Mouse (Mus musculus): Measurements from ENCODE around the gene Mill2. TPM values are rescaled to one million over a fixed set of nuclear protein-coding genes. Genes with fewer than 3 reads are reported as not detected.
"Not testable (repeated sequence)": the region's sequence is repeated elsewhere in the genome, so short reads cannot be mapped to it uniquely, and the experiment has no call there.

Gene Mill2
- total RNA-seq (2015) (not detected in 2 replicates), total RNA-seq (2017) (0.08 TPM in 1 of 2 replicates, not detected in the other)

- no peak for ATAC-seq (ENCODE audit: poor library complexity, severe bottlenecking)
These were observed at the start of gene Mill2 for GRCm38 (mm10) chr7:18839865-18840264. Mill2 (plus strand) TSS chr7:18839966.

- ATAC-seq (ENCODE audit: poor library complexity, severe bottlenecking), result not testable (repeated sequence)
These were observed 49.1 kb upstream of the Mill2 start for GRCm38 (mm10) chr7:18790671-18791070.

- no peak for ATAC-seq (ENCODE audit: poor library complexity, severe bottlenecking)
These were observed 41.3 kb upstream of the Mill2 start, which contains the start of gene Psg19 for GRCm38 (mm10) chr7:18798420-18798819. Psg19 (minus strand) TSS chr7:18798520.

- no peak for ATAC-seq (ENCODE audit: poor library complexity, severe bottlenecking)
These were observed 40.6 kb upstream of the Mill2 start for GRCm38 (mm10) chr7:18799129-18799528.

GRCm38 (mm10) chr7:18803526-18803925, 36.2 kb upstream of the Mill2 start:
- no peak for ATAC-seq (ENCODE audit: poor library complexity, severe bottlenecking)

- ATAC-seq (ENCODE audit: poor library complexity, severe bottlenecking), result no peak
These were observed 21.5 kb upstream of the Mill2 start for GRCm38 (mm10) chr7:18818301-18818700.

GRCm38 (mm10) chr7:18821507-18821906, 18.3 kb upstream of the Mill2 start, which contains the start of gene Psg17:
Psg17 (minus strand) TSS chr7:18821607.
- ATAC-seq (ENCODE audit: poor library complexity, severe bottlenecking), result no peak

GRCm38 (mm10) chr7:18827792-18828546, 11.8 kb upstream of the Mill2 start:
- no peak for ATAC-seq (ENCODE audit: poor library complexity, severe bottlenecking)

- peak; percentile 43; the same call in 1 of the 2 replicates for ATAC-seq (ENCODE audit: poor library complexity, severe bottlenecking)
These were observed 11.2 kb upstream of the Mill2 start for GRCm38 (mm10) chr7:18828592-18828991.

GRCm38 (mm10) chr7:18829545-18829944, 10.2 kb upstream of the Mill2 start:
- ATAC-seq (ENCODE audit: poor library complexity, severe bottlenecking), result no peak

GRCm38 (mm10) chr7:18832298-18832697, 7.5 kb upstream of the Mill2 start:
- no peak for ATAC-seq (ENCODE audit: poor library complexity, severe bottlenecking)

GRCm38 (mm10) chr7:18840386-18841173, 814 bp downstream of the Mill2 start:
- peak; percentile 79 for ATAC-seq (ENCODE audit: poor library complexity, severe bottlenecking)

GRCm38 (mm10) chr7:18841174-18841567, 1.4 kb downstream of the Mill2 start:
- no peak for ATAC-seq (ENCODE audit: poor library complexity, severe bottlenecking)

- no peak for ATAC-seq (ENCODE audit: poor library complexity, severe bottlenecking)
These were observed 5.0 kb downstream of the Mill2 start for GRCm38 (mm10) chr7:18844811-18845210.

- ATAC-seq (ENCODE audit: poor library complexity, severe bottlenecking), result no peak
These were observed 8.6 kb downstream of the Mill2 start for GRCm38 (mm10) chr7:18848395-18848794.

- no peak for ATAC-seq (ENCODE audit: poor library complexity, severe bottlenecking)
These were observed 18.6 kb downstream of the Mill2 start for GRCm38 (mm10) chr7:18858310-18858916.

GRCm38 (mm10) chr7:18862801-18863200, 23.0 kb downstream of the Mill2 start:
- ATAC-seq (ENCODE audit: poor library complexity, severe bottlenecking), result no peak

GRCm38 (mm10) chr7:18868491-18868890, 28.7 kb downstream of the Mill2 start:
- ATAC-seq (ENCODE audit: poor library complexity, severe bottlenecking), result no peak

GRCm38 (mm10) chr7:18871031-18871430, 31.3 kb downstream of the Mill2 start, which contains the start of gene Pglyrp1:
Pglyrp1 (plus strand) TSS chr7:18871331.
- ATAC-seq (ENCODE audit: poor library complexity, severe bottlenecking), result not testable (repeated sequence)

- no peak for ATAC-seq (ENCODE audit: poor library complexity, severe bottlenecking)
These were observed 32.4 kb downstream of the Mill2 start for GRCm38 (mm10) chr7:18872014-18872802.
